Mouse (Mus musculus) intestine, embryonic 16.5 days (tissue): ENCODE data around the gene Aspdh. TPM values are rescaled to one million over a fixed set of nuclear protein-coding genes. Genes with fewer than 3 reads are reported as not detected.
A peak's percentile ranks its signal among the peaks of the same experiment; 100 is the strongest.

Experiments
- ATAC-seq: fragments of 200-750 bp; cut with Nextera tagmentation; 2 replicates; pipeline ENCODE4 v1.8.0; 2017; ENCODE audit warnings: moderate TSS enrichment, moderate library complexity
- H3K27ac ChIP-seq: fragments of 300-500 bp; sonication (generic); 2 replicates; pipeline ENCODE4 v1.5.1; 2014; ENCODE audit warnings: mild to moderate bottlenecking, low read length
- H3K27me3 ChIP-seq: fragments of 300-500 bp; sonication (generic); replicated peaks from 2 replicates; pipeline ENCODE4 v1.6.1; 2014; ENCODE audit warnings: low read length, control low read depth, mixed read lengths; ENCODE audit not compliant: control insufficient read depth, insufficient read depth
- H3K36me3 ChIP-seq: fragments of 300-500 bp; sonication (generic); 2 replicates; pipeline ENCODE4 v1.6.1; 2014; ENCODE audit warnings: low read length, control low read depth; ENCODE audit not compliant: control insufficient read depth, insufficient read depth
- H3K4me1 ChIP-seq: fragments of 300-500 bp; sonication (generic); 2 replicates; pipeline ENCODE4 v1.6.1; 2014; ENCODE audit warnings: low read length, control low read depth, mixed read lengths; ENCODE audit not compliant: control insufficient read depth, insufficient read depth
- H3K4me2 ChIP-seq: fragments of 300-500 bp; sonication (generic); 2 replicates; pipeline ENCODE4 v1.6.1; 2014; ENCODE audit warnings: low read depth, low read length, control low read depth
- H3K4me3 ChIP-seq: fragments of 300-500 bp; sonication (generic); 2 replicates; pipeline ENCODE4 v1.5.1; 2014; ENCODE audit warnings: mild to moderate bottlenecking, low read length
- H3K9ac ChIP-seq: fragments of 300-500 bp; sonication (generic); 2 replicates; pipeline ENCODE4 v1.6.1; 2014; ENCODE audit warnings: low read depth, low read length
- H3K9me3 ChIP-seq: fragments of 300-500 bp; sonication (generic); 2 replicates; pipeline ENCODE4 v1.6.1; 2016; ENCODE audit warnings: low read length, control low read depth; ENCODE audit not compliant: control insufficient read depth
- WGBS: fragments of 180-500 bp; shearing (Covaris S2); extraction: QIAGEN DNeasy Blood & Tissue Kit; methylation state at CpG from one replicate; pipeline ENCODE4 v1.1.7; 2014; 5-methylcytosine and 5-hydroxymethylcytosine counted together
- polyA plus RNA-seq: library from polyadenylated mRNA; unstranded; fragments of >200 nt; fragmentation: Nextera tagmentation; extraction: Ambion mirVana; gene quantifications from 2 replicates; pipeline ENCODE4 v1.2.1, GENCODE M21; 2015

Gene Aspdh
- polyA plus RNA-seq, 1 experiment from 2014 or later: 2.4 TPM

DNA sequence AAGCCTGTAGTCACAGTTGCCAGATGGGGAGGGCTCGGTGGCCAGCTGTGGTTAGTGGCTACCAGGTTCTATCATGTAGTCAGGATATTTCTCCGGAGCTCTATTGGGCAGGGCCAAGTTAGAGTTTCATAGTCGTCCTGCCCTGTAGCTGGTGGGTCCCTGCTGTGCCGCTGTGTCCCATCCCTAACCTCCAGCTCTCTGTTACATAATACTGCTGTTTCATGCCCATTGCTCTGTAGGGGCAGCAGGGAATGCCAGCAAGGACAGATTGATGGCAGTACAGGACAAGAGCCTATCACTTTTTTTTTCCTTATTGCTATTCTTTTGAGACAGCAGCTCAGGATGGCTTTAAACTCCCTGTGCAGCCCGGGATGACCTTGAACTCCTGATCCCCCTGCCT lies 29.4 kb upstream of the Aspdh start:
- Histone ChIP-seq H3K4me2 (no peak overlapping the region), H3K4me1 (no peaks in the 10 kb centered on the region), H3K27ac (no peak overlapping the region), H3K36me3 (no peaks in the 10 kb centered on the region), H3K4me3 (no peak overlapping the region), H3K9me3 (no peaks in the 10 kb centered on the region), H3K9ac (no peak overlapping the region), H3K27me3 (peaks cover 32% of the 10 kb centered on the region)
- ATAC-seq: no peak
- 71% methylated on average over 5 of the region's 5 CpGs for WGBS

DNA sequence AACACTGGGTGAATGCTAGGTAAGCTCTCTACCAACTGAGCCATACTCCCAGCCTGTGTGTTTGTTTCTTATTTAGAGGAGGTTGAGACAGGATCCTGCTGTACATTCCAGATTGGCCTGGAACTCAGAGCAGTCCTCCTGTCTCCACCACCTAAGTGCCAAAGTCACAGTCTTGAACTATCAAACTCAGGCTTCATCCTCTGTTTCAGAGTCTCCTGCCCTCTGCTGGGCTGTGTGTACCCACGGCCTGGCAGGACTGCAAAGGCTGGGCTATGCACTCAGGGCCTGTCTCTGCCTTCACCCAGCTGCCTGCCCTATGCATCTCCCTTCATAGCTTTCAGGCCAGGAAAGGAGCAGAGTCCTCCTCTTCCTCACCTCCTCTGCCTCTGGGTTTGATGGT lies 28.9 kb upstream of the Aspdh start:
- ATAC-seq: no peak
- H3K36me3 ChIP-seq: no peaks in the 10 kb centered on the region
- H3K4me3 ChIP-seq: no peak overlapping the region
- no peak overlapping the region for H3K9ac ChIP-seq
- no peaks in the 10 kb centered on the region for H3K4me1 ChIP-seq
- WGBS: 5% methylated on average over 1 of the region's 1 CpGs
- H3K9me3 ChIP-seq: no peaks in the 10 kb centered on the region
- H3K27me3 ChIP-seq: peaks cover 31% of the 10 kb centered on the region
- no peak overlapping the region for H3K27ac ChIP-seq
- H3K4me2 ChIP-seq: no peak overlapping the region

DNA sequence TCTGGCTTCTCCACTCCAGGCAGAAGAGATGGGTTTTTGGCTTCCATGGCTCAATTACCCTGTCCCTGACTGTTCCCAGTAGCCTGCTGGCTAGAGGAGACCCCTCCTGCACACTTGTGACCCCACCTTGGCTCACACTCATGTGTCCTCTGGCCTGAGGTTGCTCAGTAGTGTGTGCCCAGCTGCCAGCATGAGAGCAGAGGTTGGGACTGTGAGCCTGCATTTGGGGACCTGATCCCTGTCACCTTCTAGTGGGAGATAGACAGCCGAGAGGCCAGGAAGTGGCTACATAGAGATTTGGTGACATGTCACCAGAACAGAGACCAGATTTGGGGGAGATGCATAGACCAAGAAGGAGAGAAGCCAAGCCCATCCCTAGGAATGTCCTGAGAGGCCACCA lies 28.0 kb upstream of the Aspdh start:
- ATAC-seq: no peak
- H3K4me2 ChIP-seq: no peak overlapping the region
- peaks cover 32% of the 10 kb centered on the region for H3K27me3 ChIP-seq
- no peak overlapping the region for H3K9ac ChIP-seq
- H3K4me3 ChIP-seq: no peak overlapping the region
- no peaks in the 10 kb centered on the region for H3K4me1 ChIP-seq
- no peaks in the 10 kb centered on the region for H3K36me3 ChIP-seq
- H3K9me3 ChIP-seq: no peaks in the 10 kb centered on the region
- WGBS: 71% methylated on average over 1 of the region's 1 CpGs
- H3K27ac ChIP-seq: no peak overlapping the region

DNA sequence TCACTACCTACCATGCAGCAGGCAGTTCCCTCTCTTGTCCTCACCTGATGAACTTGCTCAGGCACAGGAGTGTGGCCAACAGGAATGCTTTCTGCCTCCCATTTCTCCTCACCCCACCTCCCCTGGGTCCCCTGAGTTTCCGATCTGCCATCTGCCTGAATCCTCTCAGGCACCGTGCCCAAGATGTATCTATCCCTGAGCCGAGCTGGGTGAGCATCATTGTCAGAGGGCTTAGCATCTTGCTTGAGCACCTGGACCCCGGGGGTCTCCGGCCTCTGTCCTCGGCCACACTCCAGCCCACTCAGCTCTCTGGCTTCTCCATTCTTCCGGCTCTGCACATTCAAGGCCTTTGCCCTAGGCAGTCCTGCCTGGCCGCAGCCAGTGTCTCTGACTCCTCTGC lies 27.3 kb upstream of the Aspdh start:
- whole genome bisulfite sequencing: 66% methylated on average over 8 of the region's 8 CpGs
- no peak overlapping the region for H3K9ac ChIP-seq
- no peak overlapping the region for H3K27ac ChIP-seq
- no peaks in the 10 kb centered on the region for H3K36me3 ChIP-seq
- no peaks in the 10 kb centered on the region for H3K9me3 ChIP-seq
- H3K4me3 ChIP-seq: no peak overlapping the region
- no peaks in the 10 kb centered on the region for H3K4me1 ChIP-seq
- peaks cover 39% of the 10 kb centered on the region for H3K27me3 ChIP-seq
- no peak for ATAC-seq
- no peak overlapping the region for H3K4me2 ChIP-seq

DNA sequence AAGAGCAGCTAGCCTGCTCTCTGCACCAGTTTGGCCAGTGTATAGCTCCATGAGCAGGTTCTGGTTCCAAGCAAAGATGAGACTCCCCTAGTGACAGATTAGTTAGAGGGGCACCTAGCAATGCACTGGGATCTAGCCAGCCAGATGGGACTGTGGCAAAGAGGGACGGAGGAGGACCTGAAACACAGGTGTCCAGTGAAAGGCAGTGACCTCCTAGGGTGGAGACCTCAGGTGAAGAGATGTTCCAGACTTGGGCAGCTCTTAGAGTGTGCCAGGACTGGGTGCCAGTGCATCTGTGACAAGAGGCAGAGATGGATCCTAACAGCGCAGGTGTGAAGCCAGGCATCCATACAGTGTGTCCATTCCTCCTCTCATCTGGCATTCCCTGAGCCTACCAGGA lies 25.5 kb upstream of the Aspdh start:
- H3K4me1 ChIP-seq: no peaks in the 10 kb centered on the region
- H3K9ac ChIP-seq: no peak overlapping the region
- no peak overlapping the region for H3K27ac ChIP-seq
- H3K9me3 ChIP-seq: no peaks in the 10 kb centered on the region
- ATAC-seq: no peak
- no peaks in the 10 kb centered on the region for H3K36me3 ChIP-seq
- peaks cover 56% of the 10 kb centered on the region for H3K27me3 ChIP-seq
- no peak overlapping the region for H3K4me3 ChIP-seq
- H3K4me2 ChIP-seq: no peak overlapping the region
- 74% methylated on average over 2 of the region's 2 CpGs for WGBS

DNA sequence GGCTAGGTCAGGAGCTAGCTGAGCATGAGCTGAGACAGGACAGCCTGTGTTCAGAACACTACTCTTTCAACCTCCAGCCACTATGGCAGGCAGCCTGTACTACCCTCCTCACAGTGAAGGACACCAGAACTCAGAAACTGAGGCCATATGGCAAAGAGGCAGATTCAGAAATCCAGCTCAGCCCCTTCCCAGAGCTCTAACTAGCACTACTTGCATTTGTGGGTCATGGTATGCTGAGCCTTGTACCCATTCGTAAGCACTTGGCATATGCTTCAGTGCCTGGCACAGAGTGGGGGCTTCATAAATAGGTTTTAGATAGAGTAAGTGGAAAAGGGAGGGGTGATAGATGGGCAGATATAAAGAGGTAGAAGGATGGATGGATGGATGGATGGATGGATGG lies 24.7 kb upstream of the Aspdh start:
- Histone ChIP-seq H3K9me3 (no peaks in the 10 kb centered on the region), H3K4me2 (no peak overlapping the region), H3K4me1 (no peaks in the 10 kb centered on the region), H3K36me3 (no peaks in the 10 kb centered on the region), H3K27ac (no peak overlapping the region), H3K27me3 (peaks cover 64% of the 10 kb centered on the region), H3K4me3 (no peak overlapping the region), H3K9ac (no peak overlapping the region)
- ATAC-seq: no peak
- WGBS: 77% methylated on average over 1 of the region's 1 CpGs

DNA sequence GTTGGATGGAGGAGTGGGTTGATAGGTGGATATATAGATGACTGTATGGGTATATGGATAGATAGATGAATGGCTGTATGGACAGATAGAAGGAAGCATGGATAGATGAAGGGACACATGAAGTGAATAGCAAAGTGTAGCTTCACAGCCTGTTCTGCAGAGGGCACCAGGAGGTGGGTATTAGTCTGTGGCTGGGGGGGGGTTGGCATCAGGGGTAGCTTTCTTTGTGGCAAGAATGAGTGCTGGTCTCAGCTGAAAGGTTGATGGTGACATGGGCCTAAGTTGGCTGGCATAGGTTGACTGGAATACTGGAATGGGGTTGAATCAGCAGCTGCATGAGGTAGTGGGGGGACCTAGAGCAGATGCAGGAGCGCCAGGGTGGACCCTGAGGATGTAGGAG lies 24.0 kb upstream of the Aspdh start:
- Histone ChIP-seq H3K27me3 (peaks cover 71% of the 10 kb centered on the region), H3K9me3 (no peaks in the 10 kb centered on the region), H3K27ac (no peak overlapping the region), H3K9ac (no peak overlapping the region), H3K36me3 (no peaks in the 10 kb centered on the region), H3K4me3 (no peak overlapping the region), H3K4me1 (no peaks in the 10 kb centered on the region), H3K4me2 (no peak overlapping the region)
- ATAC-seq: no peak
- WGBS: 0% methylated on average over 1 of the region's 1 CpGs

DNA sequence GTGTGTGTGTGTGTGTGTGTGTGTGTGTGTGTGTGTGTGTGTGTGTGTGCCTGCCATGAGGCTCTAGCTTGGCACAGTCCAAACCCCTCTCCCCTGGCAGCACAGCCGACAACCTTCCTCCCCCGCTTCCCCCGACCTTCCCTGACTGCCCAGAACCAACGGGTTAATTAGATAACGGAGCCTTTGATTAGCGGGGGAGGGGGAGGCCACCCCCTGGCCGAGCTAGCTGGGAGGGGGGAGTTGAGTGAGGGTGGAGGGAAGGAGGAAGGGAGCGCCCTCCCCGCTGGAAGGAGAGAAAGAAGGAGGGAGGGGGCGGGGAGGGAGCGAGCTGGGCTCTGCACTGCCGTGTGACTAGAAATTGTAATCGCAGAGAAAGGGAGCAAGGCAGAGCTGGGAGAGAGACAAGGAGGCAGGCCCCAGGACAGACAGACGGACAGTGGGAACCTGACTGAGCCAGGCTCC lies 23.5 kb upstream of the Aspdh start:
- Histone ChIP-seq H3K9me3 (no peaks in the 10 kb centered on the region), H3K27me3 (peaks cover 75% of the 10 kb centered on the region)
- peak; percentile 54; the same call in 1 of the 2 replicates for ATAC-seq

DNA sequence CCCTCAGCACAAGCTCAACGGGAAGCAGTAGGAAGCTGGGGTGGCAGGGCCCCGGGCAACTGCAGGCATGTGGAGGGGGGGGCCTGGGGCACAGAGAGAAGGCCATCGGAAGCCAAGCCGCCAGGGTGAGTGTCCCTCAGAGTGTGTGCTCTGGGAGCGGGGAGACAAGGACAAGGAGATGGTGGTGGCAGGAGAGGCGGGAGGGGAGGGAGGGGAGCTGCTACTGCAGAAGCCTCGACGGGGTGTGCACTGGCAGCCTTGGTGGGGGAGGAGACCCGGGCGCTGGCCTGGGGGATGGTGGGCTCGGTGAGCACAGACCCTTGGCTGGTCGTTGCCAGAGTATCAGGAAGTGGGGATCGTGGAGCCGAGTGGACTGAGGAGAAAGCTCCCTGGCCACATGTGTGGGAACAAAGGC lies 22.8 kb upstream of the Aspdh start:
- WGBS: under 1% methylated on average over 14 of the region's 14 CpGs
- H3K9me3 ChIP-seq: no peaks in the 10 kb centered on the region
- peak overlapping the region; percentile 4 for H3K4me3 ChIP-seq
- H3K36me3 ChIP-seq: no peaks in the 10 kb centered on the region
- peak overlapping the region; percentile 13; the same call in 1 of the 2 replicates for H3K4me2 ChIP-seq
- H3K9ac ChIP-seq: peak overlapping the region; percentile 17
- H3K27ac ChIP-seq: no peak overlapping the region
- no peaks in the 10 kb centered on the region for H3K4me1 ChIP-seq
- H3K27me3 ChIP-seq: peaks cover 72% of the 10 kb centered on the region
- no peak for ATAC-seq

More for the DNA sequence above, 23.5 kb upstream of the Aspdh start:
- 2% methylated on average over 13 of the region's 14 CpGs for WGBS
- H3K27ac ChIP-seq: no peak overlapping the region
- peak overlapping the region; percentile 17 for H3K9ac ChIP-seq
- H3K4me1 ChIP-seq: no peaks in the 10 kb centered on the region
- 0 out of 2 replicates have a peak overlapping the region, but pooled peaks have one; percentile 13 for H3K4me2 ChIP-seq
- H3K36me3 ChIP-seq: no peaks in the 10 kb centered on the region
- peak overlapping the region; percentile 4 for H3K4me3 ChIP-seq
